Mouse (Mus musculus): ENCODE measurements around the gene Fcrls.

The Fcrls gene

GRCm38 (mm10) chr3:87263436-87263835, at the start of gene Fcrls:
Fcrls (minus strand) TSS chr3:87263738.
- no peak for DNase-seq (ENCODE audit: extremely low read depth, insufficient read length, low spot score)

DNA sequence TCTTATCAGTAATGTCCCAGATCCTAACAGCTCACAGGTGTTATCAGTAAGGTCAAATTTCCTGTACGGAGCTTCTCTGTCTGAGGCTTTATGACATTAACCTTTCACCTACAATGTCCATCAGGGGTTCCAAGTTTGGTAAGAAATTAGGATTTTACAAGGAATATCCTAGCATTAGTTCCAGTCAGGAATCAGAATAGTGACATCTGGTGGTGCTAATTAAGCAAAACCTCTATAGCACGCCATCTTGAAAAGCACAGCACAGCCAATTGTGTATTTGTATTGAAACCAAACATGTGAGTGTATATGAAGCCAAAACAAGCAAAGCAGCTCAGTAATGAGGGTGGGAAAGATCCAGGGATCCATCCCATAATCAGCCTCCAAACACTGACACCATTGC, 46.4 kb upstream of the Fcrls start:
- DNase-seq (ENCODE audit: extremely low read depth, insufficient read length, low spot score) = no peak

DNA sequence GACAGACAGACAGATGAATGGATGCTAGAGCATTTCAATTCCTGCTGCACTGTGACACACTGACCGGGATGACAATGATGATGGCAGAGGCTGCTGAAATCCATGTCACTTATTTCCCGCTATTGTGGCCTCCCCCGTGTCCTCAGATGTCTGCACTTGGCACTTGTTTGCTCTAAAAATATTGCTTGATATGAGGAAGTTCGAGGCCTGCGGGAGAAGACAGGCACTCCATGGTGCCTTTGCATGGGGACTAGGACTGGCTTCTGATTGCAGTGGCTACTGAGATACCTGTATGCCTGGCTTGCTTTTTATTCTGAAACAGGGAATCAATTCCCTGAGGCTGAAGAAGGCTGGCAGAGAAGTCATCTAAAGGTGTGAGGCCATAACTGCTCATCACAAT, 36.4 kb upstream of the Fcrls start:
- DNase-seq (ENCODE audit: extremely low read depth, insufficient read length, low spot score) = no peak

DNA sequence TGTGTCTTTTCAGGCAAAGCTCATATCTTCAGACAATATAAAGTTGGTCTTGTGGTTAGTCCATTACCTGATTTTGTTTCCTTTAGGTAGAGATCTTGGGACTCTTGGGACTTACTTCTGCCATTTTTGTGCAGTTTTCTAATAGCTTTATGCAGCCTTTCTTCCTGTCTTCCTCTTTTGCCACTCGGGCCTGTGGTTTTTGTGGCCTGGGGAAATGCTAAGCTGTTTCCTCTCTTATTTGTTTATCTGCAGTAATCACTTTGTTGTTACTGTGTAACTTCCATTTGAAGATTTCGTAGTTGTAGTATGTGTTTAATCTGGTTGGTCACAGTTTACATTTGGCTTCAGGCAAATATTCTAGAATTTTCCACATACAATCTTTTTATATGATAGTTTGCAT, 10.8 kb upstream of the Fcrls start:
- DNase-seq (ENCODE audit: extremely low read depth, insufficient read length, low spot score) = no peak

DNA sequence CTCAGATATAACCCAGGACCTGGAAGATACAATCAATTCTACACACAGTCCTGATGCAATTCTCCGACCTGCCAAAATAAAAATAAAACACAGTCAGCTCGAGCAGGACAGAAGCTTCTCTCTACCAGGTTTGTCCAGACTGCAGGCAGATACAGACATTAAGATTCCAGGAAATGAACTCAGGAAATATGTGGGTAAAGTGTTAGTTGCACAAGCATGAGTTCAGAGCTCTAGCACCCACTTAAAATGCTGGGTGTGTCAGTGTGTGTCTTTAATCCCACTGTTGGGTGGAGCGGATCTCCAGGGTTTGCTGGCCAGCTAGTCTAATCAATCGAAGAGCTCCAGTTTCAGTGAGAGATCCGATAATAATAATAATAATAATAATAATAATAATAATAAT, 3.0 kb upstream of the Fcrls start:
- DNase-seq (ENCODE audit: extremely low read depth, insufficient read length, low spot score) = no peak

- no peak for DNase-seq (ENCODE audit: extremely low read depth, insufficient read length, low spot score)
Measured at GRCm38 (mm10) chr3:87255239-87255638, 8.3 kb downstream of the Fcrls start.

DNA sequence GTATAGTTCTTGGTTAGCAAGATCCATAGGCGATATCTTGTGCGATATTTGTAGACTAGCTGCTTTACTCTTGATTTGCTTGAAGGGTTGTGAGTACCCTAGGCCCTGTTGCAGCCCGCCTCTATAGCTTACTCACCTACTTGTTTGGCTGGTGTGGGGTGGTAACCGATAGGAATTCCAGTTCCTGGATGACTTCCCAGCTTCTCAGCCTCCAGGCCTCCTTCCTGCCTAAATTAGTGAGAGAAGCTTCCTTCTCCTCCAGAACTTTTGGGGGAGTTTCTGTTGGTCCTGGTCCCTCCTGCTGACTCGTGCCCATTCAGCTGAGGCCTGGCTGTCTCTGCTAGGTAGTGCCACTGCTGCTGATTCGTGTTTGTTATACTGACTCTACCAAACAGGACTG, 14.0 kb downstream of the Fcrls start:
- no peak for DNase-seq (ENCODE audit: extremely low read depth, insufficient read length, low spot score)

GRCm38 (mm10) chr3:87247292-87247691, 16.2 kb downstream of the Fcrls start:
- no peak for DNase-seq (ENCODE audit: extremely low read depth, insufficient read length, low spot score)

DNA sequence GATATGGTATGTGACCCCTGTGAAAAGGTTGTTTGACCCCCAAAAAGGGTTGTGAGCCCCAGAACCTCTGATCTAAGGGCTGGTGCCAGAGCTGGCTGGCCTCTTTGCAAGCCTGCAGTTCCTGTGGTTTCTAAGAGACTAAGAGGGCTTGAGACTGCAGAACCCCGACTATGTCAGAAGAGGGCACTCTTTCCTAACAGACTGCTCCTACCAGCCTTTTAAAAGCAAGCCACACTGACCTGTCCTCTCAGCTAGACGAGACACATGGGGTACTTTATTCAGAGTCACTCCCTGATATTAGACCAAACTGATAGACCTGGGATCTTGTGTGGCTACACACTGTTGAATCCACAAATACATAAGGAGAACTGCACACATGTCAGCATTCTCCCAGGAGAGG, 19.9 kb downstream of the Fcrls start:
- peak; percentile 7 for DNase-seq (ENCODE audit: extremely low read depth, insufficient read length, low spot score)

GRCm38 (mm10) chr3:87240909-87241308, 22.6 kb downstream of the Fcrls start:
- DNase-seq (ENCODE audit: extremely low read depth, insufficient read length, low spot score) = no peak

DNA sequence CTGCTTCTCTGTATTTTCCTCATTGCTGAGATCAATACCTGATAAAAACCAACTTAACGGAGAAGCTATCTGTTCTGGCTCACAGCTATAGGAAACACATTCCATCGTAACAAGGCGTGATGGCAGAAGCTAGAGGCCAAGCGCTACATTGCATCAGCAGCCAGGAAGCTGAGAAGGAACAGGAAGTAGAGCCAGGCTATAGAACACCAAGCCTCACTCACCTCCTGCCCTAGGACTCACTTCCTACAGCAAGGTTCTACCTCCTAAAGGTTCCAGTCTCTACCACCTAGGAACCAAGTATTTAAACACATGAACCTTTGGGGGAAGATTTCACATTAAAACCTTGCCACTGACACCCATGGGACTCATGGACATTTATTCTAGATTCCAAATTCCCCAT, 39.9 kb downstream of the Fcrls start:
- DNase-seq (ENCODE audit: extremely low read depth, insufficient read length, low spot score) = no peak

GRCm38 (mm10) chr3:87222346-87222745, 41.2 kb downstream of the Fcrls start:
- DNase-seq (ENCODE audit: extremely low read depth, insufficient read length, low spot score) = no peak

DNA sequence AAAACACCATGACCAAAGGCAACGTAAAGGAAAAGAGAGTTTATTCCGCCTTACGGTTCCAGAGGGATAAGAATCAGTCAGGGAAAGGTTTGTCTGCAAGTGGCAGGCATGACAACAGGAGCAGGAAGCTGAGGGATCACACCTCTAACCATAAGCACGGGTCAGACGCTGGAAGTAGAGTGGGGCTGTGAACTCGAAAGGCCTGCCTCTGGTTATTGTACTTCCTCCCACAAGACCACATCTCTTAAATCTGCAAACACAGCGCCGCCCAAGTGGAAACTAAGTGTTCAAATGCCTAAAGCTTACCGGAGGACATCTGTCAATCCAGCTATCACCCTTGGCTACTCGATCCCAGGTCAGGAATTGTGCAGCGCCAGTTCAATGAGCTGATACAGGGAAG, 48.4 kb downstream of the Fcrls start:
- no peak for DNase-seq (ENCODE audit: extremely low read depth, insufficient read length, low spot score)

- no peak for DNase-seq (ENCODE audit: extremely low read depth, insufficient read length, low spot score)
Measured at GRCm38 (mm10) chr3:87214221-87214864, 49.2 kb downstream of the Fcrls start.

GRCm38 (mm10) chr3:87206336-87207075, 57.0 kb downstream of the Fcrls start:
- peak; percentile 22 for DNase-seq (ENCODE audit: extremely low read depth, insufficient read length, low spot score)

Data from 3134 (cell line).